Mouse (Mus musculus): ENCODE measurements around the gene Nlrp6.
A peak's percentile ranks its signal among the peaks of the same experiment; 100 is the strongest.
"Not testable (repeated sequence)": the region's sequence is repeated elsewhere in the genome, so short reads cannot be mapped to it uniquely, and the experiment has no call there.

Nlrp6 gene

DNA sequence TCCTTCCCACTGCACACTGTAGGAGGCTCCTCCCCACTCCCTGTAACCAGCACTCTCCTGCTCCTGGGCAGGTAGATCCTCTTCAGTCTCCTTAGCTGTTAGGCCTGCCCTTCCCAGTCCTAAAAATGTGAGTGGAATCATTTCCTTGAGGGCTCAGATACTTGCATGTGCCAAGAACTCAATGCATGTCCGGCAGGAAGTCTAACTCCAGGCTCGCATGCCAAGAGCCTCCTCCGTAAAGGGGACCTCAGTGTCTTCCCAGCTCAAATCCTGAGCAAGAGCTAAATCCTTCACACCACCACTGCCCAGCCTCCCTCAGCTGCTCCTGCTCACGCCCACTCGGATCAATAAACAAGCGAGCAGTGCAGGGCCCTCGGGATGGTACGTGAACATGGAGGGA is 30.3 kb downstream of the Nlrp6 start:
- peak; percentile 60 for DNase-seq

DNA sequence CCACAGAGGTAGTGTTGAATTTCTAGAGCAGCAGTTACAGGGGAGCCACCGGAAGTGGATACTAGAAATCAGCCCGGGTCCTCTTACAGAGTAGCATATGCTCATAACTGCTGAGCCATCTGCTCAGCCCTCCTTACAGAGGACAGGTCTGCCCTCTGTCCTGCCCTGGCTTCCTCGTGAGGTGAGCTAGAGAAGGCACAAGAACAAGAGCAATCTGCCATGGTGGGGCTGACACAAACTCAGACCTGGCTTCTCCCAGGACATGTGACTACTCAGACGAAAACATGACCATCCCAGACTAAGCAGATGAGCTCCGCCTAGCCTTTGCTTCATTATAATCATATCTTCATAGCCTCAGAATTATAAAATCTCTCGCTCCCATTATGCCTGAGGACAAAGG is 31.1 kb downstream of the Nlrp6 start:
- DNase-seq: no peak

DNA sequence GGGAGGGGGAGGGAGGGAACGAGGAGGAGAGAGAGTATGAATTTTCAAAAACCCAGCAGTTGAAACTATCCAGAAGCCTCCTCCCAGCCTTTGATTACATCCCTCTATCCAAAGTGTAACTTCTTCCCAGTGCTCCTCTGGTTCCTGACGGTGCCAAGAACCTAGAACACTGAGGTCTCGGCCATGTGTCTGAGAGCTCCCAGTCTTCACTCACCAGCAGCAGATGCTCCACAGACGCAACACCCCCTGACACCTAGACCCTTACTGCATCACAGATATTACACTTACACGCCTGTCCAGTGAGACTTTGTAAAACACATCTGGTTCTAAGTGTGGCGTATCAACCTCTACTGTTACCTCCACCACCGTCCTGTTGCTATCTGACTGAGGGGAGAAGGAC is 31.7 kb downstream of the Nlrp6 start:
- DNase-seq: no peak

DNA sequence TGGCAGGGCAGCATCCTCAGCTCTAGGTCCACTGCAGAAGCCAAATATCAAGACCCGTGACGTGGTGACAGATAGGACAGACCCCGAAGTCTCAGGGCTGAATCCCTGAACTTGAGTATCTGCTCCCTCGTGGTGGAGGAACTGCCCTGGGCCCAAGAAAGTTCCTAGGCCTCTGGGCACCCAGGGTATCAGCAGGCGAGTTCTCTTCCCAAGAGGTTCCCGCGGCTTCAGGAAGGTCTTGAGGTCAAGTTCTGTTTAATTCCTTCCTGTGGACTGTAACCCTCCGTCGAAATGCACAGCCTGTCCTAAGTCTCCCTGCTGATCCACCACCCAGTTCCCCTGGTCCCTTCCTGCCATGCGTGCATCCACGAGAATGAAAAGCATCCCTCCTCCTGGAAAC is 32.4 kb downstream of the Nlrp6 start:
- no peak for DNase-seq

DNA sequence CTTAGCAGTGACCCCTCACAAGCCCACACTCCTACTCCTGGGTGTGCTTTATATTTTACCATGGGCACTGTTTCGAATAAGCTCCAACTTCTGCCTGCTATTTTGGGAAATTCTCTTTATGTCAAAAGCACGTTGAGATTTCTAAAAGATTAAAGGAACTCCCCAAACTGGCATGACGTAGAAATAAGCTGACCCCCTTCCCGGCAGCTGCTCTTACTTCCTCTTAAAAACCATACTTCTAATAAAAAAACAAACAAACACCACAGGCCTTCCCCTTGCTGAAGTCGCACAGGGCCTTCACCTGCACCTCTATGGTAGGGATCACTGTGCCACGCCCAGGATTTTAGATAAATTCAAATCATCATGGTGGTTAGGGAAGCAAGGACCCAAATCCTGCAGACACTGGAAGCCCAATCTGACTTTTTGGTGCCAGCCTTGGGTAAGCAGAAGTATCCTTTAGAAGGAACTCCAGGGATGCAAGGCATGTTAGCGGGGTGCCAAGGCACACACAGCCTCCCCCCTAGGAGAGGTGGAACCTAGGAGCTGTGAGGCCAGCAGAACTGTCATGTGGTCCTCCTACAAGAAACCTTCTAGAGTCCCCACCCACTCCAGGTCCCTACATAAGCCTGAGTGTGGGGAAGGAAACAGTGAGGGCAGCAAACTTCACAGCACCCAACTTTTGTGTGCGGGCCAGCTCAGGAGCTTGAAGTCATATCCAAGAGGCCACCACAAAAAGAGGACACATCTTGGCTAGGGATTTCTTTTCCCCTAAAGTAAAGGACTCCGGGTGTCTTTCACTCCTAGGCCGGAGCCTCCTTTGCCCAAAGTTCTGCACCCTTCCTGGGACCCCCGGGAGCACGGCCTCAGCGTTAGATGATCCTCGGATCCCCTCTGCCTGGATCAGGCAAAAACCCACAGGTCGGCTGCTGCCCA is 33.4 kb downstream of the Nlrp6 start:
- no peak for DNase-seq

DNA sequence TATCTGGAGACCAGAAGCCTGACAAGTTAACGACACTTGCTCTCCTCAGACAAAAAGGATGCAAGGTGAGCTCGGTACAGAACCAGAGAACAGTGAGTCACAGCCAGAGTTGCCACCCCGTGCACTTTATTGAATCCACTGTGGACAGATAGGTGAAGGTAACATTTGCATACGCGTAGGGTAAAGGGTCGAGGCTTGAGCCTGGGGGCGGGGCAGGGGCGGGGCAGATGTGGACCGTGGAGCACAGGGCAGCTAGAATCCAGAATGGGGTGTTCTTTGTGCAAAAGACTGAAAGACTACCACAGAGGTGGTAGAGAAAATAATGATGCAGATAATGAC is 34.0 kb downstream of the Nlrp6 start:
- DNase-seq: no peak

DNA sequence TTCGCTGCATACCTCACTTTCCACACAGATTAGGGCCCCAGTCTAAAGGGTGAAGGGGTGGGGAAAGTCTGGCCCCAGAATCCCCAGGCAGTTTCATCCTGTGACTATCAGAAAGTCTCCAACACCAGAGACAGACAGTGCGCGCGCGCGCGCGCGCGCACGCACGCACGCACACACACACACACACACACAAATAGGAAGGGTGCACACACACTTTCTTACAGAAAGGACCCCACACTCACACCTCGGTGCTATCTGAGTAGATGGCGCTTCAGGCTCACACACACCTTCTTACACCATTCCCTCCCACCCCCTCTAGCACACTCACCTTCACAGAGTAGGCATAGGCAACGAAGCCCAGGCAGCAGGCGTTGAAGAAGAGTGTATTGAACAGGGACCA is 34.6 kb downstream of the Nlrp6 start:
- DNase-seq: no peak

DNA sequence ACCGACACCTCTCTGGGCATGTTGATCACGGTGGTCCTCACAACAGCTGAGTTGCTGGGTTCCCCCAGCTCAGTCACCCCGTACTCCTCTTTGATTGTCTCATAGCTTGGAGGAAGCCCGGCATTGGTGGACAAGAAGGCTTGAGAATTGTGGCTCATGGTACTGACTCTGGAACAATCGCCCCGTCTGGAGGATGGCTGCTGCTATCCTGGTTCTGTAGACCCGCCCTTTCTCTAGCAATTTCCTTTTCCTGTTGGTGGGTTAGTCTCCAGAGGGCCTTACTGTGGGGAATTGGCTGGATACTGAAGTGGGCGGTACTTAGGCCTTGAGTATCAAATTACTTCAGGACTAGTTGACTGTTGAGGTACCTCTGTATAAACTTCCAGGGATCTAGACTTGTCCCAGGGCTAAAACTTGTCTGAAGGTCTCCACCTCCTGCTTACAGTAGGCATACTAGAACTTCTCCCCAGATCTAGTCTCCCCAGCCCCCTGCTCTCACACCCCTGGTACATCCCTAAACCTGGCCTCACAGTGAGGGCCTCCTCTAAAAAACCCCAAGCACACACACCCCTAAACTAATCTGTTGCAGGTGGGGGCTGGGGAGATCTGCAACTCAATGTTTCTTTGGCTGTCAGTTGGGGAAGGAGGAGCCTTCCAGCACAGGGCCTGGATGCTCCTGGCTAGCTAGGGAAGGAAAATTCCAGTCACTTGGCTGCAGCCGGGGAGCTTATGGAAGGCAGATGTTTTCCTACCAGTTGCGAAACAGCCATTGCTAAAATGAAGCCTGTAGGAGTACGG is 35.3 kb downstream of the Nlrp6 start, which contains the start of the genes Gm45717 and Ifitm2:
Gene Gm45717, minus strand, starts transcription at position 180 of the 798 bp plus-strand sequence.
Gene Ifitm2, minus strand, starts transcription at position 230 of the 798 bp plus-strand sequence.
- peak; percentile 92 for DNase-seq

DNA sequence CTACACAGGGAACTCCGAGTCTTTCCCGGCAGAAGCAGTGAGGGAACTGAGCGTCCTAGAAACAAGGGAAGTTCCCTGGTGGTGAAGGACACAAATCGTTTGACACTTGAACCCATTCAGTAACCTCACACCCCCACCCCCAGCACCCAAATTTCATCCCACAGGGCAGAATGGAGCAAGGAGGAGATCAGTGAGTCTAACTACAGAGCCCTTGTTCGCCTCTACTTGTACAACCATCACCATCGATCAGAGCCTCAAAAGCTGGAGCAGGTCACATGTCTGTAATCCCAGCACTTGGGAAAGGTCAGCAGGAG is 35.8 kb downstream of the Nlrp6 start:
- no peak for DNase-seq

DNA sequence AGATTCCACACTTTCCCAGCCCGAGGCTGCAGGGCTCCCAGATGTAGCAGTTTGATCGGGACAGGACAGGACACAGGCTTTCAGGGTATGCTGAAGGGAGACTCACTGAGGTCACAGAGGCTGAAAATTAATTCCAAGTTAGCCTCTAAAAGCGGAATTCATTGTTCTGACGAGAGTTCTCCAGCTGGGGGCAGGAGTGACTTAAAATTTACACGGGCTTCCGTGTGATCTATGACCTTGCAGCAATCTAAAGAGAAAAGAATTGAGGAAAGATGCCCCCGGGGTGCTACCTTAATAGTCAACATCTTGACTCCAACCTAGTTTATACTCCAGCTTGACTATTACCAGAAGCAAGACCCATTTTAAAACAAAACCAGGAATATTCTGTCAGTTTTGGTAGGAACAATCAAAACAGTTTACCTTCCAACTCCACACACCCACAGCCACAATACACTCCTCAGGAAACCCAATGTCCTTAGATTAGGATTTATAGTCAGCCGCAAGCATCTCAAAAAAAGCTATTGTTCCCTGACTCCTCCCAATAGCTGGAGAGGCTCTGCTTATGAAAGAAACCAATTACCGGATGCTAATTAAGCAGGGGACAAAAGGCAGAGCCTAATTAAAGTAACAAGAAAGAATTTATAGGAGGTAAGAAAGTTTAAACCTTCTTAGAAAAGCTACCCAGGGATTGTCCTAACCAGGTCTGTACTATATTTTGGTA is 38.6 kb downstream of the Nlrp6 start:
- no peak for DNase-seq

DNA sequence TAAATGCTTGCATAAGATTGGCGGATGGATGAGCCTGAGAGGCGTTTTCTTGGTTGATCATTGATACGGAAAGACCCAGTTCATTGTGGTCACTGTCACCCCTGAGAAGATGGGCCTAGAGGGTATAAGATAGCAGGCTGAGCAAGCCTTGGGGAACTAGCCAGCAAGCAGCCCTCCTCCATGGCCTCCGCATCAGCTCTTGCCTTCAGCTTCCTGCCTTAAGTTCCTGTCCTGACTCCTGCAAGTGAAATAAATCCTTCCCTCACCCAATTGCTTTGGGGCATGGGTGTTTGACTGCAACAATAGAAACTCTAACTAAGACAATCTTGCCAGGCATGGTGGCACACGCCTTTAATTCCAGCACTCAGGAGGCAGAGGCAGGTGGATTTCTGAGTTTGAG is 39.3 kb downstream of the Nlrp6 start:
- no peak for DNase-seq

DNA sequence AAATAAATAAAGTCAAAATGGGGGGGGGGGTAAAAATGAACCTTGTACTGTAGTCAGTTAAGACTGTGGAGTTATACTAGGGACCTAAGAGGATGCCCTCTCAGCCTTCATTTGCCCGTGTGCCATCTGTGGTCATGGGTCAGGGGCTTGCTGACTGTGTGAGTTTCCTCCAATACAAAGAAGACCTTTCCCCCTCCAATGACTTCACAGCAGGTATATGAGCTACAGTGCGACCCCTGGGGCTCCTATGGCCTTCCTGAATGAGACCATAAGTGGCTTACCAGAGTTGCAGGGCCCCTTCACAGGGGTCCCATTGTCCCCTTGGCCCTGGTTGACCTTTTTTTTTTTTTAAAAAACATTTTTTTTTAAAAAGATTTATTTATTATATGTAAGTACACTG is 40.7 kb downstream of the Nlrp6 start:
- DNase-seq: no peak

DNA sequence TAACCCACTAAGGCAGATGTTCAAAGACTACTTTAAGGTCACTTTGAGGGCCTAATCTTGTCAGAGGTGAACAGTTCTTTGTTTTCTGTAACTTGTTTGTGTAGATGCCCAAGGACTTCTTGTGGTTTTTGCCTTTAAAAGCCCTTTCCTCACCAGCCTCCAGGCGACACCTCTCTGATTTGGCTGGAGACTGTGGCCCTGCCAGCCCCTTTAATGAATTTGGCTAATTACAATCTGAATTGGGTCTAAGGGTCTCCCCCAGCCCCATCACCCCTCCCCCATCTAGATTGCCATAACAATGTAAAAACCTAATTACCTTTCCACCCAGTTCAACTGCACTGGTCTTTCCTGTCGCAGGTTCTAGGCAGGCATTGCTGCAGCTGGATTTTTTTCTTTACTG is 42.0 kb downstream of the Nlrp6 start:
- no peak for DNase-seq

DNA sequence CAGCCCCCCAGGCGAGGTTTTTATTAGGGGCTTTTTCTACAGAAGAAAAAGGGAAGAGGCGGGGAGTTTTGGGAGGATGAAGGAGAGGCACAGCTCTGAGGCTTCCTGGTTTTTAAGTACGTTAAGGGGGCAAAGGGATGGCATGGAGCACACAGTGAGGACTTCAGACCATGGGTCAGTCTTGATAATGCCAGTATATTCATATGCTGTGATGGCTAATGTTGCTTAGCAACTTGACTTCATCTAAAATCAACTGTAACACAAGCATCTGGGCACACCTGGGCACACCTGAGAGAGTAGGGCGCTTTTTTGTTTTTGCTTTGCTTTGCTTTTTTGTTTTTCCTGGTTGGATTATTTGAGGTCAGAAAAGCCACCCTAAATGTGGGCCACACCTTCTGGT is 46.2 kb downstream of the Nlrp6 start, which contains the start of gene Ifitm1:
Gene Ifitm1, plus strand, starts transcription at position 301 of the 400 bp plus-strand sequence.
- no peak for DNase-seq

DNA sequence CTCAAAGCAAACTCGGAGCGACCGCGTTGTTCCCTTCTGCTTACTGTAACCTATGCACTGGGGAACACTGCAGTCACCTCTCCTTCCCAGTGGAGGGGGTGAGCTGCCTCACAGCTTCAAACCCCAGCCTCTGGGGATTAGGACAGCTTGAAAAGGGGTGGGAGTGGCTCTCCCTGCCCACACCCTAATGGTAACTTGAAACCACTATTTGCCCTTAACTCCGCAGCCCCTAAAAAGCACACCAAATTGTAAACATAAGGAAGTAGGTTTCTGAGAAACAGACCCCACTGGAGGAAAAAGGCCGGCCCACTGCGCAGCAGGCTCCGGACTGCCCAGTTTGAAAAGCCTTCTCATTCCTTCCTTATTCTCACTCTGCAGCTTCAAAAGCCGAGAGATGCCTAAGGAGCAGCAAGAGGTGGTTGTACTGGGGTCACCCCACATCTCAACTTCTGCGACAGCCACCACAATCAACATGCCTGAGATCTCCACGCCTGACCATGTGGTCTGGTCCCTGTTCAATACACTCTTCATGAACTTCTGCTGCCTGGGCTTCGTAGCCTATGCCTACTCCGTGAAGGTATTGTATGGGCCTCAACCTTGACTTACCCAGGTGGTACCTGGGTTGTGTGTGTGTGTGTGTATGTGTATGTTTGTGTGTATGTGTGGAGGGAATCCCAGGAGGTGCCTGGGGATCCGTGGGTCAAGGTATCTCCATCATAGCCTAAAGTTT is 47.3 kb downstream of the Nlrp6 start:
- DNase-seq: no peak

DNA sequence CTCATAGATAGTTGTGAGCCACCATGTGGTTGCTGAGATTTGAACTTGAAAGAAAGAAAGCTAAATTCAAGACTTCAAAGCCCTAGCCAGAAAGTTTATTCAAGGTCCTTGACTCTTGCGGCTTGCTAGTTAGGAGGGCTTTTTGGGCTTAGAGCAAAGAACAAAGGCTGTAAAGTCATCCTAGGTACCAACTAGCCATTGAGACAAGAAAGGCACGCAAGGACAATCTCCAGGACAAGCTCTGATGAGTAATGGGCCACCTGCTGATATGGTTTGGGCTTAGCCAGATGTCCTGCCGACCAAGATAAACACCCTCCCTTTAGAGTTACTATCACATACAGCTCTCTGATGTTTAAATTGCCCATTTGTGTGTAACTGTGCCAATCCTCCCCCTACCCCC is 48.0 kb downstream of the Nlrp6 start:
- DNase-seq: not testable (repeated sequence)

DNA sequence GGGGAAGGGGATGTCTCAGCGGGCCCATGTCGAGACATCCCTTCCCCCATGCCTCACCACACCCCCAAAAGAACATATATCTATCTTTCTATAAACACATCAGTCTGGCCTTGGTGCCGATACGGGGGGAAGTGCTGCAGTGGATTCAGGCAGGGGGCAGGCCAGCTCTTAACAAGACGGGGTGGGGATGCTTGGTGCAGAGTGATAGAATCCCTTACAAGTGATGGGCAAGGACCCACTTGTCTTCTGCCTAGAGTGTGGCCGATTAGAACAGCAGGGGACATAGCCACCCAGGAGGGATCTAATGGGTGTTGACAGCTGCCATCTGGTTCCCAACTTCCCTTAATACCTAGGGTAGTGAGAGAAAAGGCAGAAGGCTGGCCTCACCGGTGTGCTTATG is 50.2 kb downstream of the Nlrp6 start:
- no peak for DNase-seq

DNA sequence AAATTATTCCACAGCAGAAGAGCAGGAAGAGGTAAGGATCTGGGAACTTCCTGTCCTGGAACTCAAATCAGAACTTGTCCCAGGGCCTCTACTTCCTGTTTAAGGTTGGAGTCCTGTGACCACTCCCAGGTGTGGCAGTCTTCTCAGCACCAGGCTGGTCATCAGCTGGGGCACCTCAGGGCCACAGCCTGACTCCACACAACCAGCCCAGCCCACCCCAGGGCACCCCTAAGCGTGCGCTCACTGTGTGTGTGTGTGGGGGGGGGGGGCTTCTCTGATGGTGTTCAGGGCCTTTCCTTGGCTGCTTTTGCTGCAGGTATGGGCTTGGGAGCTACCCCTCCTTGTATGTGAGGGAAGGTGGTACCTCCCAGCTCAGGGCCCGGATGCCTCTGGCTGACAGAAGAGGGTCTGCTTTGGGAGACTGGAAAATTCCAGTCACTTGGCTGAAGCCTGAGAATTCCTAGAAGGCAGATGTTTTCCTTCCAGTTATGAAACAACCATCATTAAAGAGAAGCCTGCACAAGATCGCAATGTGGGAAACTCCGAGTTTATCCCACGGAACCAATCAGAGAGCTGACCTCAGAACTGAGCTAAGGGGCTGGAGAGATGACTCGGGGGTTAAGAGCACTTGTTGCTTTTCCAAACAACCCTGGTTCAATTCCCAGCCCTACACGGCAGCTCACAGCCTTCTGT is 50.9 kb downstream of the Nlrp6 start:
- peak; percentile 44 for DNase-seq

DNA sequence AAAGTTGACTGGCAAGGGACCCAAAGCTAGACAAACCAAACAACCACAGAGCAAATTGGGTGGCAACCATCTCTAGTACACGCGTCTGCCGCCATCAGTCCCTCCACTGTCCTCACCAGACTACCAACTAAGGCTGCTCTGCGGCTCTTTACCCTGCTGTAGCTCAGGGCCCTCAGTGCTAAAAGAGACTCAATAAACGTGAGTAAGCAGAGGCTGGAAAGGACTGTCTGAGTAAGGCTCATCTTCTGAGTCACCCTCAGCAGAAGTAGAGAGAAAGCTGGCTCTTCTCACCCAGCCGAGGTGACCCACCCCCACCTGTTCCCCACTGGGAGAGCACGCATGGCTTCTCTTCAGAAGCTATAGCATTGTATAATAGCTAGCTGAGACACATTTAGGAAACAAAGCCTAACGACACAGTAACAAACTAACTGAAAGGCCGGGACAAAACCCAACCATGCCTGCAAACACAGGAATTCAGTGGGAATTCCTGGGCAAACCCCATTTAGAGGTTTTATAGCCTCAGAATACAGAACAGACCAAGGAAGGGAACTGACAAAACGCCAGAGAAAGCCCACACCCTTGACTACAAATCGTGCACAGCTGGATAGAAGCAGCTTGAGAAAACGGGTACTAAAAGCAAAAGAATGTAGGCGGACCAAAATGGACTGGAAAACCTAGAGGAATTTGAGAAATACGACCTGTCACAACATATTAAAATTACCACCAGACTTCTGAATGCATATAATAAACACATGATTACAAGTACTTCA is 52.9 kb downstream of the Nlrp6 start:
- DNase-seq: no peak

DNA sequence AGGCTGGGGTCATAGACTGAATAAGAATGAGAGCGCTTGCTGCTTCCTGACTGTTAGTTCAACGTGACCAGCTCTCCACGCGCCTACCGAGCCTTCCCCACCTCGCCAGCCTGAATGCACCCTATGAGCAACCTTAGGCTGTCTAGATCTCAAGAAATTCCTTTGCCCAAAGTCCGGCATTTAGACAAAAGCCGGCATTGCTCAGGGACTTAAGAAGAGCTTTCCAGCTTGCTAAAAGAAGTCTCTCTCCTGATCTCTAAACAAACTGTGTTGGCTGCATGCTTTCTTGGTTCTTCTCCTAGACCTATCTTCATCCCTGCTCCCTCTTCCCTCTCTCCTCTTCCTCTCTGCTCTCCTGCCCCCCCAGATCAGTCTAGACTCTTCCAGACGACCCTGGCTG is 54.2 kb downstream of the Nlrp6 start:
- DNase-seq: no peak

DNA sequence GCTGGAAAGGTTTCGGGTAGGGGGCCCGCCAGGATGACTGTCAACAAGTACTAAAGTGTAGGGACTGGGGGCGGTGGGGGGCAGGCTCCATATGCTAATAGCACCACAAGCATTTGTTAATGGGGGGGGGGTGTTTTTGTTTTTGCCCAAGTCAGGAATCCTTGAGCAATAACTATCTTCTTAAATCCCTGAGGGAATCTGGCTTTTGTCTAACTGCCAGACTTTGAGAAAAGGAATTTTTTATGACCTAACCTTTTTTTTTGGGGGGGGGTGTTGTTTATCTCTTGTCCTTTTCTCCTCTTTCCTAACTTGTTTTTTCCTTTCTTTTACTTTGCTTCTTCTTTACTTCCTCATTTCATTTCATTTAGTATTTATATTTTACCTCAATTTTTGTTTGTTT is 54.8 kb downstream of the Nlrp6 start:
- no peak for DNase-seq
